Mouse (Mus musculus) lung, adult 2 months (tissue): Measurements from ENCODE around the gene Hoxd13. TPM values are rescaled to one million over a fixed set of nuclear protein-coding genes. Genes with fewer than 3 reads are reported as not detected.

Experiments used
- DNase-seq: peaks from one replicate; pipeline ENCODE4 v3.0.0; 2022
- H3K4me1 ChIP-seq: fragments of 200-500 bp; 2 replicates; pipeline ENCODE4 v1.6.1; 2011; ENCODE audit warnings: low read length; ENCODE audit not compliant: control insufficient read depth, insufficient read depth
- H3K4me3 ChIP-seq: fragments of 200-500 bp; replicated peaks from 2 replicates; pipeline ENCODE3; 2011; ENCODE audit warnings: low read depth, mild to moderate bottlenecking, control low read depth, low read length; ENCODE audit errors: extremely low read depth
- CTCF ChIP-seq: fragments of 200-500 bp; IDR thresholded peaks from 2 replicates; pipeline ENCODE4 v1.5.1; 2011; ENCODE audit warnings: mild to moderate bottlenecking, low read length, control low read depth; ENCODE audit not compliant: insufficient read depth
- POLR2A ChIP-seq: fragments of 200-500 bp; IDR thresholded peaks from 2 replicates; pipeline ENCODE4 v1.6.1; 2011; ENCODE audit warnings: low read depth, mild to moderate bottlenecking, control low read depth, low read length, borderline replicate concordance; ENCODE audit errors: extremely low read depth
- WGBS: fragments of 180-500 bp; shearing (Covaris S2); methylation state at CpG from one replicate; pipeline ENCODE4 v1.1.7; 2018; 5-methylcytosine and 5-hydroxymethylcytosine counted together
- polyA plus RNA-seq: library from polyadenylated mRNA; depleted of rRNA; stranded (reverse); fragments of >200 nt; gene quantifications from 2 replicates; pipeline ENCODE4 v1.2.3, GENCODE M21; 2012

The Hoxd13 gene
- polyA plus RNA-seq, 1 experiment = 0.04 TPM

DNA sequence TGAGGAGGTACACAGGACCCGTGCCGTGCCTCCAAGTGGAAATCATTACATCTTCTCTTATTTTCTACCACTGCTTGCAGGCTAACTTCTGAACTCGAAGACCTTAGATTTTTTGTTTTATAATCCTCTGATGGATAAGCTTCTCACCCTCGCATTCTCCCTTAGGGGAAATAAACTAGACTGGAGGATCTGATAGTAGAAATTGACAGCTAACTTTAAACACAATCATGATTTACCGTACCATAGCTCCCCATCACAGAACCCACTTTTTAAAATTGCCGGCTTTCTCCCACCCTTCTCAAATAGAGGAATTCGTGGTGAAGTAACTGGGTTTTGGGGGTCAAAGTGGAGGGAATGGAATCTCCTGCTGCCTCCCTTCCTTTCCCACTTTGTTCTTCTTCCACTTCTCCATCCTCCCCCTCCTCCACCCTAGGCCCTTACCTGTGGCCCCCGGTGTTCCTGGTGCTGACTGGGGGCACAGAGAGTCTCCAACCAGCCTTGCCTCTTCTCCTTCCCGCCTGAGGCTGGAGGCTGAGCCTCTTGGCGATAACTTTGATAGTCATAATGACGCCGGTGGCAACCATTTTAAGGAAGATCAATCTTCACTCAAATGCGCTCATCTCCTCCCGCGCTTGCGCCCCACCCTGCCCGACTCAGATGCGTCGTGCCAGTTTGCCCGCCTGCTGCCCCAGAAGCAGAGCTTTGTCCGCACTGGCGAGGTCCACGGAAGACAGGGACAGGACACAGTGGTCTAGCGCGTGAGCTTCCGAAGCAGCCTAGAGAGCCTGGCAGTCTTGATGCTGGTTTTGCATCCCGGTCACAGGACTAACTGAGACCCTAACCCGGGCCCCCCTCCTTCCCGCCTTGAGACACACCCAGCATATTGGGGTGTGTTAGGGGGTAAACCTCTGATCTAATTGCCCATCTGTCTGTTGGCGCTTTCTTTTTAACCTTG, 7.4 kb upstream of the Hoxd13 start:
- DNase-seq = no peak
- TF ChIP-seq POLR2A = no peak
- TF ChIP-seq CTCF = no peak
- WGBS = 6% methylated on average over 30 of the region's 30 CpGs
- Histone ChIP-seq H3K4me3 (no peak overlapping the region), H3K4me1 (no peaks in the 10 kb centered on the region; the same call in 1 of the 2 replicates)

DNA sequence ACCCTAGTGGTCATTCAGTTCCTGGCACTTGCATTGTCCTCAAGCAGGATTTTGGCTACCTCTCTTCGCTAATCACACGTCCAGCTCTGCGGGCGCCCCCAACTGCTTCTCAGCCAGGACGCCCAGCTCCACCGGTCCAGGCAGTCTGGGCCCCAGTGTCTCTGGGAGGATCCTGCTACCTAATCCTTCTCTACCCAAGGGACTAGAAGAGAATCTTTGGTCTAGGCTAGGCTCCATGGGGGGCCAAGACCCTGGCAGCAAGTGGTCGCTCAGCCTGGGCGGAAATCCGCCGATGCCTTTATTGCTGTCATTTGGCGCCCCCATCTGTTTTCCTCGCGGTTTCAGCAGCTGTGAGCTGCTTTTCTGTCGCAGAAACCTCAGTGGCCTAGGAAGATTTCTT, 6.4 kb upstream of the Hoxd13 start:
- no peak overlapping the region for H3K4me3 ChIP-seq
- no peaks in the 10 kb centered on the region for H3K4me1 ChIP-seq
- TF ChIP-seq POLR2A (no peak), CTCF (peak; percentile 26; the same call in 1 of the 2 replicates)
- DNase-seq = no peak
- 2% methylated on average over 14 of the region's 14 CpGs for WGBS

DNA sequence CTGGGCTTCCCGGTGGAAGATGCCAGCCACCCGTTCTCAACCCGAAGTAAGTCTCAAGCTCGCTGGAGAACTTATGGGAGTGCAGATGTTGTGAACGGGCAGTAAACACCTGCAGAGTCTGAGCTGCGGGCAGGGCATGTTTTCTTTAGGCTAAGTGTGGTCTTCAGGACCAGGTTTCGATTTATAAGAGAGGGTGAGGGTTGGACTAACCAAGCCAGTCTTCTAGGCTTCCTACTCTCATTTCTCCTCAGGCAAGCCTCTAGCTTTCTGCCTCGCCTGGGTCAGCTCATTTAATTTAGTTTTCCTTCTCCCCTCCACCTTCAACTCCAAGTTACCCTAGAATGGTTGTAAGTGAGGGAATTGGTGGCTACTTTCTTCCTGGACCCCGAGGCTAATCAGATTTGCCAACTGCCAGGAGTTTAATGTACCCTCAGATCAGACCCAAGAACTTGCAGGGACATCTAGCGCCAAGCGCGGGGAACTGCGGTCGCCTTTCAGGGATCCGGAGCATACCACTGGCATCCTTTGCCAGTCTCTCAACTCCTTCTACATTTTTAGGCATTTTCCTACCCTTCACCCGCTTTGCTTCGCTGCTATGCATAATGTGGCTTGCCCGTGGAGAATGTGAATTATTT, 4.7 kb upstream of the Hoxd13 start:
- peak; percentile 70 for TF ChIP-seq CTCF
- no peak for TF ChIP-seq POLR2A
- 5% methylated on average over 18 of the region's 18 CpGs for WGBS
- Histone ChIP-seq H3K4me3 (no peak overlapping the region), H3K4me1 (no peaks in the 10 kb centered on the region; the same call in 1 of the 2 replicates)
- no peak for DNase-seq

DNA sequence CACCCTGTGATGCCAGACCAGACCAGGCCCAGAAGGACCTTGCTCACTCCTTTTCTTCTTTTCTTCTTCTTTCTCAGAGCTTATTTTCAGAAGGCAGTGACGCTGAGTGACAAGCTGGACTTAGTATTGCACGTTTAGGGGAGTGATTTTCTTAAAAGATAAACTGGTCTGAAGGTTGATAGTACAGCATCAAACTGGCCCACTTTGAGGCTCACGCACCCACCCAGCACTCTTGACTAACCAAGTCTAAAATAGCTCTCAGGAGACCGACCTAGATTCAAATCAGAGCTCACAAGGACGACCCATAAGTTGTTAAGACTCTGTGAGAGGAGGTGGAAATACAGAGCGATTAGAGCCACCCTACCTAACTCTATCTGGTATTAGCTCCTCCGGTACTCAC, 1.7 kb upstream of the Hoxd13 start:
- DNase-seq = no peak
- 4% methylated on average over 7 of the region's 7 CpGs for WGBS
- no peak overlapping the region for H3K4me3 ChIP-seq
- no peak for TF ChIP-seq POLR2A
- peaks cover 2% of the 10 kb centered on the region; the same call in 1 of the 2 replicates for H3K4me1 ChIP-seq

DNA sequence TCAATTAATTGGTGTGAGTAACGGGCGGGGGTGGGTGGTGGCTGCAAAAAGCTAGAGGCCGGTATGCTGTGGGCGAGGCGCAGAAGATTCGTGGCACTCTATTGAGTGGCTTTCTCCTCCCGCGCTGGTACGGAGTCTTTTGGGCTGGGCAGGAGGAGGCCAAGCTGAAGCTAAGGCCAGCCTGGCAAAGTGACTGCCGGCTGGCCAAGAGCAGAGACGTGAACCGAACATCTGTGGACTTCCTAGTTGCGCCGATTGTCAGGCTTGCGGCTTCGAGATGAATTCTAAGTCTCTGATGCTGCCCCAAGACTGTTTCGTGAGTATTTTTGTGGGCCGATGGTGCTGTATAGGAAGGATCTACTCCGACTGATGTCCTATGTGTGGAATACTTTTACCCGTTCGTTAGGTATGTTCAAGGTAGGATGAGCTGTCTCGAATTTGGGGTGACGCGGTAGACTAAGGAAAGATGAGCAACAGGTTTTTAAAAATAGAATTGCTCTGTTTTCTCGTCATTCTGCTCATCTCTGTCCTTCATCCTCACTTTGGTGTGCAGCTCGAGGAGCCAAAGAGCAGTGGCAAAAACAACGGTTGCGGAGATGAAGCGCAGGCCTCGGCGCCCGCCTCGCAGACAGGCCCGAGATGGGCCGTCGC, 794 bp upstream of the Hoxd13 start:
- 7% methylated on average over 36 of the region's 36 CpGs for WGBS
- DNase-seq = no peak
- peaks cover 2% of the 10 kb centered on the region; the same call in 1 of the 2 replicates for H3K4me1 ChIP-seq
- H3K4me3 ChIP-seq = no peak overlapping the region
- TF ChIP-seq CTCF (no peak), POLR2A (no peak)

DNA sequence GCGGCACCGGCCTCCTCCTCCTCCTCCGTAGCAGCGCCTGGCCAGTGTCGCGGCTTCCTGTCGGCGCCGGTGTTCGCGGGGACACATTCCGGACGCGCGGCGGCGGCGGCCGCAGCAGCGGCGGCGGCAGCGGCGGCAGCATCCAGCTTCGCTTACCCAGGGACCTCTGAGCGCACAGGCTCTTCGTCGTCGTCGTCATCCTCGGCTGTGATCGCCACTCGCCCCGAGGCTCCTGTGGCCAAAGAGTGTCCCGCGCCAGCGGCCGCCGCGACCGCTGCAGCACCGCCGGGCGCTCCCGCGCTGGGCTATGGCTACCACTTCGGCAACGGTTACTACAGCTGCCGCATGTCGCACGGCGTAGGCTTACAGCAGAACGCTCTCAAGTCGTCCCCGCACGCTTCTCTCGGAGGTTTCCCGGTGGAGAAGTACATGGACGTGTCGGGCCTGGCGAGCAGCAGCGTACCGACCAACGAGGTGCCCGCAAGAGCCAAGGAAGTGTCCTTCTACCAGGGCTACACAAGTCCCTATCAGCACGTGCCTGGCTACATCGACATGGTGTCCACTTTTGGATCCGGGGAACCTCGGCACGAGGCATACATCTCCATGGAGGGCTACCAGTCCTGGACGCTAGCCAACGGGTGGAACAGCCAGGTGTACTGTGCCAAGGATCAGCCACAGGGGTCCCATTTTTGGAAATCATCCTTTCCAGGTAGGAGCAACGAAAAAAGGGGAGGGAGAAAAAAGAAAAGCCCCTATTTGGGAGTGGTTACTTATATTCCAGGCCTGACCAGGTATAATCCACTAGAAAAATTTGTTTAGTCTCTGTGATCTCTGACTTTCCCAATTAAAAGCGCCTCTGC, 490 bp downstream of the Hoxd13 start:
- H3K4me1 ChIP-seq = peaks cover 2% of the 10 kb centered on the region; the same call in 1 of the 2 replicates
- 2% methylated on average over 73 of the region's 74 CpGs for WGBS
- TF ChIP-seq POLR2A = no peak

DNA sequence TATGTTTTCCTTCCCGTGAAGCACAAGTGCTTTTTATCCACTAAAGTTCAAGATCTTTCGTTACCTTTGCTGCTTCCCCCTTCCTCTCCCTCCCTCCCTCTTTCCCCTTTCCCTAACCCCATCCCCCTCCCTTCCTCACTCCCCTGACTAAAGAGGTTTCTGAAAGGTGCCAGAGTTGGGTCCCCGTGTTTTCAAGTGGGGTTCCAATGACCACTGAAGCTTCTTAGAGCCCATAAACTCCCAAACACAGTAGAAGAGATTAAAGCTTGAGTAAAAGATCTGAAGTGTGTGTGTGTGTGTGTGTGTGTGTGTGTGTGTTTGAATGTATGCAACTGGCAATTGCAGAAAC, 1.1 kb downstream of the Hoxd13 start:
- no peak for DNase-seq
- 8% methylated on average over 3 of the region's 3 CpGs for WGBS
- no peak for TF ChIP-seq POLR2A
- Histone ChIP-seq H3K4me1 (peaks cover 2% of the 10 kb centered on the region; the same call in 1 of the 2 replicates), H3K4me3 (no peak overlapping the region)

More for the DNA sequence above, 490 bp downstream of the Hoxd13 start:
- no peak overlapping the region for H3K4me3 ChIP-seq
- DNase-seq = no peak

DNA sequence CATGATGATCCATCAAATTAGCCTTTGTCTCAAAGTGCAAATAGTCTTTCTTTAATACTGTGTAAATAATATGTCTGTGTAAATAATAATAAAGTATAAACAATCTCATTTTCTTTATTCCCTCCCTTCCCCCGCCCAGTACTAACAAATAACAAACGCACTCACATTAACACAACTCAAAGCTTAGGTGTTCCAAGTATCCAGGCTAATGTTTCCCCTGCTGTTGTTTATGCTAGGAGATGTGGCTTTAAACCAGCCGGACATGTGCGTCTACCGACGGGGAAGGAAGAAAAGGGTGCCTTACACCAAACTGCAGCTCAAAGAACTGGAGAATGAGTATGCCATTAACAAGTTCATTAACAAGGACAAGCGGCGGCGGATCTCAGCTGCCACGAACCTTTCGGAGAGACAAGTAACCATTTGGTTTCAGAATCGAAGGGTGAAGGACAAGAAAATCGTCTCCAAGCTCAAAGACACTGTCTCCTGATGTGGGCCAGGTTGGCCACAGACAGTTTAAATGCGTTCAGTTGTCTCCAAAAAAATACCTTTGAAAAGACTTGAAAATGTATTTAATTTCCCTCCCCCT, 1.6 kb downstream of the Hoxd13 start:
- Histone ChIP-seq H3K4me3 (no peak overlapping the region), H3K4me1 (peaks cover 2% of the 10 kb centered on the region; the same call in 1 of the 2 replicates)
- TF ChIP-seq CTCF = no peak
- TF ChIP-seq POLR2A = no peak
- no peak for DNase-seq
- 10% methylated on average over 14 of the region's 14 CpGs for WGBS
